Mouse (Mus musculus): Measurements from ENCODE around the gene Zbtb16.

Gene Zbtb16

DNA sequence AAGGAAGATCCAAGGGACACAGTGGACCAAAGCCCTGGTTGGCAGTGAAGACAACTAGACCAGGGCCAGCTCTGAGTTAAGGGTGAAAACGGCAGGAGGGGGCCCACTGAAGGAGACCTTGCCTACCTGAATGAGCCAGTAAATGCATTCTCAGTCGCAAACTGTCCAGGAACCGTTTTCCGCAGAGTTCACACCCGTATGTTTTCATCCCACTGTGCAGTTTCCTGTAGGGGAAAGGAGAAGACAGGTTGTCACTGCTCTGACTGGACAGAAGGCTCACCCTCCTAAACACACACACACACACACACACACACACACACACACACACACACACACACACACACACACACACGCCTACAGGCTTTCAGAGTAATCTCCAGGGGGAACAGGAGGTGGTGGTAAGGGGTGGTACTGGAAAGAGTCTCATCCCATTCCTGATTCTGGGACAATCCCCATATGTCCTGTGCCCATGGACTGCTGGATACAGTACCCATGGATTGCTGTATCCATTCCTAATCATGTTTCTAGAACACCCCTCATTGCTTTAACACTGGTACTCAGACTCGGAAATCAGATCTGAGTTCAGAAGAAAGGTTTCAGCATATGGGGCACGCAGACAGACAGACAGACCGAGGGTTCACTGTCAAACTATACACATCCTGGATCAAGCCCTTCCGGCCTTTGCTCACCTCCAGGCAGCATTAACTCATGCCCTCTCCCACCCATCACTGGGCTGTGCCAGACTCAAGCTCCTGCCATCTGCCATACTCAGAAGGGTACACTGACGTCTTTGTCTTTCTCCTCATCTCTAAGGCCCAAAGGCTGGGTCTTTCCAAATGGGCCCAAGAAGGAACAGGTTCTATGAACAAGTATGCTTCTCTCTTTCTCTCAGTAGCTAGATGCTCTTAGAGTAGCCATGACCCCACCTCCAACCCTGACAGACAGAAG lies 92.4 kb downstream of the Zbtb16 start:
- DNase-seq (ENCODE audit: low read depth, low spot score) = no peak
- Histone ChIP-seq H3K27me3 (ENCODE audit: control insufficient read depth, insufficient read depth, low read length, poor library complexity, severe bottlenecking) (no peaks in the 10 kb centered on the region), H3K36me3 (ENCODE audit: control insufficient read depth, insufficient read depth, low read length, poor library complexity, severe bottlenecking) (no peaks in the 10 kb centered on the region)

GRCm38 (mm10) chr9:48742150-48742549 lies 93.9 kb downstream of the Zbtb16 start:
- Histone ChIP-seq H3K36me3 (ENCODE audit: control insufficient read depth, insufficient read depth, low read length, poor library complexity, severe bottlenecking) (no peaks in the 10 kb centered on the region), H3K27me3 (ENCODE audit: control insufficient read depth, insufficient read depth, low read length, poor library complexity, severe bottlenecking) (no peaks in the 10 kb centered on the region)
- DNase-seq (ENCODE audit: low read depth, low spot score) = no peak

DNA sequence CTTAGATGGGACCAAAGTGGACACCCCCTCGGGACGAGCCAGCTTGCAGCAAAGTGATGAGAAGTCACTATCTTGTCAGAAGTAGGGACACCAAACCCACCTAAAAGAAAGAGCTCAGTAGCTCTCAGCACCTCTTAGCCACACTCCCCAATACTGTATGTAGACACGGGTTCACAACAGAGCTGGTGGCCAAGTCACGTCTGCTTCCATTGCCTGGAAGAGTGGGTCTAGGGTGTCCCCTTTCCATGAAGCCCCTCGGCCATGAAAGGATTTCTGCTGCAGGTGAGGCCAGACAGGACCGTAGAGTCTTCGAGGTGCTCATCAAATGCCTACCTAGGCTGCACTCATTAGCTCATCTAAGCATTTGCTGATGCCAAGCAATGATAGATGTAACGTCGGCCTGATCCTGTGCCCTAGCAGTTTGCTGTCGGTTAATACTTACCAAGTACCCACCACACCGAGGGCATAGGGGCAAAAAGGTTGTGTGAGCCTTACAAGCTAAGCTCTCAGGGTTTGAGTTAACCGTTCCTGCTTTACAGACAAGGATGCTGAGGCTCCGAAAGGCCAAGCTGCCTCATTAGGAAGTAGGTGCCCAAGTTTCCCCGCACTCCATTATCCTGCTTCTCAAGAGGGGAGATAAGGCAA lies 94.5 kb downstream of the Zbtb16 start:
- H3K27me3 ChIP-seq (ENCODE audit: control insufficient read depth, insufficient read depth, low read length, poor library complexity, severe bottlenecking) = no peaks in the 10 kb centered on the region
- no peak for DNase-seq (ENCODE audit: low read depth, low spot score)
- H3K36me3 ChIP-seq (ENCODE audit: control insufficient read depth, insufficient read depth, low read length, poor library complexity, severe bottlenecking) = no peaks in the 10 kb centered on the region

GRCm38 (mm10) chr9:48740732-48741255 lies 95.2 kb downstream of the Zbtb16 start:
- no peaks in the 10 kb centered on the region for H3K36me3 ChIP-seq (ENCODE audit: control insufficient read depth, insufficient read depth, low read length, poor library complexity, severe bottlenecking)
- DNase-seq (ENCODE audit: low read depth, low spot score) = no peak
- H3K27me3 ChIP-seq (ENCODE audit: control insufficient read depth, insufficient read depth, low read length, poor library complexity, severe bottlenecking) = no peaks in the 10 kb centered on the region

- DNase-seq (ENCODE audit: low read depth, low spot score) = peak; percentile 14
- Histone ChIP-seq H3K36me3 (ENCODE audit: control insufficient read depth, insufficient read depth, low read length, poor library complexity, severe bottlenecking) (no peaks in the 10 kb centered on the region), H3K27me3 (ENCODE audit: control insufficient read depth, insufficient read depth, low read length, poor library complexity, severe bottlenecking) (no peaks in the 10 kb centered on the region)
Measured at GRCm38 (mm10) chr9:48740098-48740505, 95.9 kb downstream of the Zbtb16 start.

DNA sequence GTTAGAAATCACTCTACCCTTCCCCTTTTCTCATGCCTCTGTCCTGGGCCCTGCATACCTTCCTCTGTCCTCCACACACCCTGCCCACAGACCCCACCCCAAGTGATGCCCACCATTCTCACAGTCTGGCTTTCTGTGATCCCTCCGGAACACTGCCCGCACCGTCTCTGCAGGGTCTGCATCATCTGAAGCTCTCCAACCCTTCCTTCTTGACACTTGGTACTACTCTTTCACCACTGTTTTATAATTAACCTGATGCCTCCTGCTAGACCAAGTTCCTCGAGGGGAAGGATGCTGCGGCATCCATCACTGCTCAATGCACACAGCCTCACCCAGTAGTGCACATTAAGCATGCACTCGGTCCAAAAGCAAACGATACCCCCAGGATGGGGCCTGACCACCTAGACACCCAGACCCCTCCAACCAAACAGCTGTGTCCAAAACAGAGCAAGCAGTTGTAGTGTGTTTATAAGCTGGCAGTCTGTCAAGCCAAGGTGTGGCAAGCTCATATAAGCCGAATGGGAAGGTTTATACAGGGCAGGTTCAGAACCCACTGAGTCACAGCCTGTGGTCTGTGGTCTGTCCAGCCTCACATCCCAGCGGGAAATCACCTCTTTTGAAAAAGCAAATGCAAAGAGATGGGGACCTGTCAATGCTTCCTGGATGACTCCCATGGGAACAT lies 97.1 kb downstream of the Zbtb16 start:
- no peak for DNase-seq (ENCODE audit: low read depth, low spot score)
- Histone ChIP-seq H3K36me3 (ENCODE audit: control insufficient read depth, insufficient read depth, low read length, poor library complexity, severe bottlenecking) (no peaks in the 10 kb centered on the region), H3K27me3 (ENCODE audit: control insufficient read depth, insufficient read depth, low read length, poor library complexity, severe bottlenecking) (no peaks in the 10 kb centered on the region)

DNA sequence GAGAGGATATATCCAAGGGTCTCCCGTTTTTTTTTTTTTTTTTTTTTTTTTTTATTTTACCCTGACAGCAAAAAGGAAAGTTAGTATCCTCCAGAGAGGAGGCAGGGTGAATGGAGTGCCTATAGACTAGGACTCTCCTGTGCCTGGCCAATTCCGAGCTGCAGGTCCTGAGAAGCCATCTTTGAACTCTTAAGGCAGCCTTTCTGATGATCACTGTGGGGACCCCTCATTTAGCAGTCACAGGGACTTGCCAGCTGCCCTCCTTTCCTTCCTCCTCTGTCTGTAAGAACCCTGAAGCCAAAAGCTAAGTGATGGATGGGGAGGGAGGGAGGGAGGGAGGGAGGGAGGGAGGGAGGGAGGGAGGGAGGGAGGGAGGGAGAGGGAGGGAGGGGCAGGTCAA lies 98.1 kb downstream of the Zbtb16 start:
- Histone ChIP-seq H3K27me3 (ENCODE audit: control insufficient read depth, insufficient read depth, low read length, poor library complexity, severe bottlenecking) (no peaks in the 10 kb centered on the region), H3K36me3 (ENCODE audit: control insufficient read depth, insufficient read depth, low read length, poor library complexity, severe bottlenecking) (no peaks in the 10 kb centered on the region)
- DNase-seq (ENCODE audit: low read depth, low spot score) = no peak

- H3K27me3 ChIP-seq (ENCODE audit: control insufficient read depth, insufficient read depth, low read length, poor library complexity, severe bottlenecking) = no peaks in the 10 kb centered on the region
- DNase-seq (ENCODE audit: low read depth, low spot score) = no peak
- no peaks in the 10 kb centered on the region for H3K36me3 ChIP-seq (ENCODE audit: control insufficient read depth, insufficient read depth, low read length, poor library complexity, severe bottlenecking)
Measured at GRCm38 (mm10) chr9:48737210-48737850, 98.7 kb downstream of the Zbtb16 start.

GRCm38 (mm10) chr9:48736361-48737209 lies 99.4 kb downstream of the Zbtb16 start:
- Histone ChIP-seq H3K36me3 (ENCODE audit: control insufficient read depth, insufficient read depth, low read length, poor library complexity, severe bottlenecking) (no peaks in the 10 kb centered on the region), H3K27me3 (ENCODE audit: control insufficient read depth, insufficient read depth, low read length, poor library complexity, severe bottlenecking) (no peaks in the 10 kb centered on the region)
- no peak for DNase-seq (ENCODE audit: low read depth, low spot score)

GRCm38 (mm10) chr9:48735466-48736312 lies 100.3 kb downstream of the Zbtb16 start:
- Histone ChIP-seq H3K36me3 (ENCODE audit: control insufficient read depth, insufficient read depth, low read length, poor library complexity, severe bottlenecking) (no peaks in the 10 kb centered on the region), H3K27me3 (ENCODE audit: control insufficient read depth, insufficient read depth, low read length, poor library complexity, severe bottlenecking) (no peaks in the 10 kb centered on the region)

DNA sequence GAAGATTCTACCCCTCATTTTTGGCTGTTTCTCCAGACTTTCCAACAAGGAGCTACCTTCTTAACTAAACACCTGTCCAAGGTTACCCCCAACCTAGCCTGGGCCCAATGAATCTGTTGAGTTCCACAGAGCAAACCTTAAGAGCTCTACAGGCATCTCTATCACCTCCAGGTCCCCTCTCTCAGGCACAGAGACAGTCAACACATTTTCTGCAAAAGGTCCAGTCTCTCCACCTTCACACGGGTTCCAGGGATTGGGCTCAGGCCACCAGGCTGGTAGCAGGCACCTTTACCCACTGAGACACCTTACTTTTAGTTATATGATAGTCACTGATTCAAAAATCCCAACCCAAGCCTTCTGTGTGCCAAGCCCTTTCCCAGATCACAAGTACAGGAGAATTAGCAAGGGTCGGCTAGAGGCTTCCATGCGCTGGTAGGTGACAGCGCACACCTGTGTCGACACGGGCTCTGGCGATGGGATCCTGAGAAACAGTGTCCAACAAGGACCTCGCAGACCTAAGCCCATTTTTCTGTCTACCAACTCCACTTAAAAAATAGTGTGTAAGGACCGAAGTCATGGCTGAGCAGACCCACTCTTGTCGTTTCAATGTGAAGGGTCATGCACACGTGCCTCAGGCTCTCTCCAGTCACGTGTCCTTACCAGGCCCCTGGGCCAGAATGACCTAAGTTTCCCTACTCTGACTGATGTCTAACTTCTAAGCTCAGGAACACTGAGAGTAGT lies 101.1 kb downstream of the Zbtb16 start:
- H3K36me3 ChIP-seq (ENCODE audit: control insufficient read depth, insufficient read depth, low read length, poor library complexity, severe bottlenecking) = no peaks in the 10 kb centered on the region
- no peak for DNase-seq (ENCODE audit: low read depth, low spot score)
- H3K27me3 ChIP-seq (ENCODE audit: control insufficient read depth, insufficient read depth, low read length, poor library complexity, severe bottlenecking) = no peaks in the 10 kb centered on the region

More at GRCm38 (mm10) chr9:48735466-48736312, 100.3 kb downstream of the Zbtb16 start:
- no peak for DNase-seq (ENCODE audit: low read depth, low spot score)

DNA sequence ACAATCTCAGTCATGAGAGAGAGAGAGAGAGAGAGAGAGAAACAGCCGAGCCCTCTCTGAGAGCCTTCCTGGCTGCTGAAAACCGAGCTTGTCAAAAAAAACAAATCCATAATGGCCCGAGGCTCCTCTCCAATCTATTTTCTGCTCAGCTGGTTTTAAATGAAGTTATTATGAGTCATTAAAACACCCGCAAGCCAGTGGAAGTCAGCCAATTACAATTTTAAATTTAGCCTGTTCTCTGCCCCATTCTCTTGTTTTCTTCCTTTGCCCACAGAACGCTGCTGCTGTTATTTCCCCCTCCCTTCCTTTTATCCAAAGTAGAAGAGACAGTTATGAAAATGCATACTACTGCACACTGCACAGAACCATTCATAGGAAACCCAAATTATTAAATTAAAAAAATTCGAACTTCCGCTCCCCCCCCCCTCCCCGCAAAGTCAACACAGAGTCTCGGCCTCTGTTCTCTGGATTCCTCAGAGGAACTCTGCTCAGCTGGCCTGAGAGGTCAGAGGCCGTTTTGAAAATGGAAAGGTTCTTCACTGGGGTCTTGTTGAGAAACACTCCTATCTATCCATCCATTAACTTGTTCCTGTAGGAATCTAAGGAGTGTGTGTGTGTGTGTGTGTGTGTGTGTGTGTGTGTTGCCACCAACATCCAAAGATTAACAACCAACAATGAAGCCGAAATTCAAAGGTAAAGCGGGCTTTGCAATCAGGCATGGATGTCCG lies 102.0 kb downstream of the Zbtb16 start:
- H3K27me3 ChIP-seq (ENCODE audit: control insufficient read depth, insufficient read depth, low read length, poor library complexity, severe bottlenecking) = no peaks in the 10 kb centered on the region
- no peaks in the 10 kb centered on the region for H3K36me3 ChIP-seq (ENCODE audit: control insufficient read depth, insufficient read depth, low read length, poor library complexity, severe bottlenecking)
- no peak for DNase-seq (ENCODE audit: low read depth, low spot score)

All from splenic B cell, adult 2 months (primary cell).